Mouse (Mus musculus) heart, embryonic 15.5 days (tissue): ENCODE results near the gene Sympk. TPM values are rescaled to one million over a fixed set of nuclear protein-coding genes. Genes with fewer than 3 reads are reported as not detected.

Experiments used
- ATAC-seq: fragments of 200-750 bp; cut with Nextera tagmentation; replicated peaks from 2 replicates; pipeline ENCODE4 v1.8.0; 2017; ENCODE audit warnings: low read depth, moderate TSS enrichment; ENCODE audit not compliant: insufficient number of reproducible peaks, insufficient read depth, low FRiP score
- H3K27ac ChIP-seq: fragments of 300-500 bp; sonication (generic); 2 replicates; pipeline ENCODE4 v1.5.1; 2015; ENCODE audit warnings: mild to moderate bottlenecking, inconsistent platforms
- H3K27me3 ChIP-seq: fragments of 300-500 bp; sonication (generic); 2 replicates; pipeline ENCODE4 v1.6.1; 2015; ENCODE audit warnings: inconsistent platforms
- H3K36me3 ChIP-seq: fragments of 300-500 bp; sonication (generic); 2 replicates; pipeline ENCODE4 v1.6.1; 2015; ENCODE audit warnings: mild to moderate bottlenecking, inconsistent platforms
- H3K4me1 ChIP-seq: fragments of 300-500 bp; sonication (generic); replicated peaks from 2 replicates; pipeline ENCODE4 v1.6.1; 2015; ENCODE audit warnings: inconsistent platforms
- H3K4me2 ChIP-seq: fragments of 300-500 bp; sonication (generic); 2 replicates; pipeline ENCODE4 v1.6.1; 2015; ENCODE audit warnings: inconsistent platforms, mild to moderate bottlenecking, moderate library complexity
- H3K4me3 ChIP-seq: fragments of 300-500 bp; sonication (generic); 2 replicates; pipeline ENCODE4 v1.5.1; 2015; ENCODE audit warnings: mild to moderate bottlenecking, inconsistent platforms
- H3K9ac ChIP-seq: fragments of 300-500 bp; sonication (generic); 2 replicates; pipeline ENCODE4 v1.6.1; 2015; ENCODE audit warnings: mild to moderate bottlenecking, inconsistent platforms
- H3K9me3 ChIP-seq: fragments of 300-500 bp; sonication (generic); replicated peaks from 2 replicates; pipeline ENCODE4 v1.6.1; 2016; ENCODE audit warnings: inconsistent platforms
- WGBS: fragments of 180-500 bp; shearing (Covaris S2); methylation state at CpG from one replicate; pipeline ENCODE4 v1.1.7; 2015; ENCODE audit warnings: mixed read lengths; 5-methylcytosine and 5-hydroxymethylcytosine counted together
- polyA plus RNA-seq: library from polyadenylated mRNA; unstranded; fragments of >200 nt; fragmentation: Nextera tagmentation; extraction: Ambion mirVana; gene quantifications from 2 replicates; pipeline ENCODE4 v1.2.1, GENCODE M21; 2015

The Sympk gene
- 19.6 and 27.3 TPM in 2 replicates for polyA plus RNA-seq

- Histone ChIP-seq H3K27ac (peak within 1 kb of the TSS; percentile 75), H3K9ac (peak within 1 kb of the TSS; percentile 95), H3K36me3 (peaks cover 7% of the 10 kb centered on the region; the same call in 1 of the 2 replicates), H3K9me3 (no peaks in the 10 kb centered on the region), H3K4me3 (peak within 1 kb of the TSS; percentile 99), H3K4me2 (peak within 1 kb of the TSS; percentile 89), H3K4me1 (peaks cover 32% of the 10 kb centered on the region), H3K27me3 (peaks cover 39% of the 10 kb centered on the region)
- WGBS = 1% methylated on average over 45 of the region's 50 CpGs
- ATAC-seq = peak; percentile 95
These were observed at the start of gene Sympk for GRCm38 (mm10) chr7:19024096-19024506. TSS of gene Sympk (plus strand) at chr7:19024377.

- Histone ChIP-seq H3K27ac (no peak overlapping the region), H3K4me3 (no peak overlapping the region), H3K27me3 (0 out of 2 replicates have a peak, but pooled peaks cover 4% of the 10 kb centered on the region), H3K9me3 (no peaks in the 10 kb centered on the region), H3K4me2 (no peak overlapping the region), H3K36me3 (no peaks in the 10 kb centered on the region), H3K4me1 (no peaks in the 10 kb centered on the region), H3K9ac (no peak overlapping the region)
- WGBS = 83% methylated on average over 9 of the region's 9 CpGs
- ATAC-seq = no peak
These were observed 45.8 kb upstream of the Sympk start for GRCm38 (mm10) chr7:18978381-18978780.

GRCm38 (mm10) chr7:18986503-18986902 is 37.7 kb upstream of the Sympk start:
- 64% methylated on average over 2 of the region's 2 CpGs for WGBS

GRCm38 (mm10) chr7:18987100-18987499 is 37.1 kb upstream of the Sympk start, which contains the start of gene Nanos2:
TSS of gene Nanos2 (plus strand) at chr7:18987400.
- no peak within 1 kb of the TSS for H3K4me2 ChIP-seq
- WGBS = 42% methylated on average over 2 of the region's 2 CpGs
- H3K27ac ChIP-seq = no peak within 1 kb of the TSS
- peaks cover 23% of the 10 kb centered on the region for H3K27me3 ChIP-seq
- H3K36me3 ChIP-seq = no peaks in the 10 kb centered on the region
- no peak within 1 kb of the TSS for H3K9ac ChIP-seq
- H3K9me3 ChIP-seq = no peaks in the 10 kb centered on the region
- H3K4me1 ChIP-seq = peaks cover 18% of the 10 kb centered on the region
- H3K4me3 ChIP-seq = no peak within 1 kb of the TSS
- ATAC-seq = no peak

More at GRCm38 (mm10) chr7:18986503-18986902, 37.7 kb upstream of the Sympk start:
- Histone ChIP-seq H3K27me3 (peaks cover 17% of the 10 kb centered on the region), H3K4me2 (no peak overlapping the region), H3K4me3 (no peak overlapping the region), H3K4me1 (peaks cover 12% of the 10 kb centered on the region), H3K9ac (no peak overlapping the region), H3K27ac (no peak overlapping the region), H3K9me3 (no peaks in the 10 kb centered on the region), H3K36me3 (no peaks in the 10 kb centered on the region)
- ATAC-seq = no peak

GRCm38 (mm10) chr7:18987747-18988146 is 36.4 kb upstream of the Sympk start:
- Histone ChIP-seq H3K9me3 (no peaks in the 10 kb centered on the region), H3K9ac (no peak overlapping the region), H3K27ac (no peak overlapping the region), H3K4me1 (peaks cover 24% of the 10 kb centered on the region), H3K36me3 (no peaks in the 10 kb centered on the region), H3K4me3 (no peak overlapping the region), H3K27me3 (peaks cover 29% of the 10 kb centered on the region), H3K4me2 (no peak overlapping the region)
- no peak for ATAC-seq
- WGBS = 68% methylated on average over 13 of the region's 13 CpGs

- peaks cover 24% of the 10 kb centered on the region for H3K4me1 ChIP-seq
- no peak overlapping the region for H3K27ac ChIP-seq
- no peaks in the 10 kb centered on the region for H3K36me3 ChIP-seq
- no peak for ATAC-seq
- H3K27me3 ChIP-seq = peaks cover 38% of the 10 kb centered on the region
- no peak overlapping the region for H3K4me3 ChIP-seq
- no peak overlapping the region for H3K4me2 ChIP-seq
- 64% methylated on average over 6 of the region's 6 CpGs for WGBS
- H3K9me3 ChIP-seq = no peaks in the 10 kb centered on the region
- no peak overlapping the region for H3K9ac ChIP-seq
These were observed 35.4 kb upstream of the Sympk start for GRCm38 (mm10) chr7:18988780-18989179.

- no peak for ATAC-seq
- H3K27me3 ChIP-seq = peaks cover 40% of the 10 kb centered on the region
- no peak overlapping the region for H3K9ac ChIP-seq
- H3K4me1 ChIP-seq = peaks cover 24% of the 10 kb centered on the region
- no peaks in the 10 kb centered on the region for H3K36me3 ChIP-seq
- H3K9me3 ChIP-seq = no peaks in the 10 kb centered on the region
- peak overlapping the region; percentile 88 for H3K4me2 ChIP-seq
- WGBS = 16% methylated on average over 5 of the region's 5 CpGs
- H3K27ac ChIP-seq = peak overlapping the region; percentile 73
- peak overlapping the region; percentile 56 for H3K4me3 ChIP-seq
These were observed 34.2 kb upstream of the Sympk start for GRCm38 (mm10) chr7:18989995-18990394.

GRCm38 (mm10) chr7:18990601-18991295 is 33.4 kb upstream of the Sympk start, which contains the start of gene Mypop:
TSS of gene Mypop (plus strand) at chr7:18991245.
- ATAC-seq = peak; percentile 94
- H3K27ac ChIP-seq = peak within 1 kb of the TSS; percentile 73
- H3K36me3 ChIP-seq = no peaks in the 10 kb centered on the region
- H3K9ac ChIP-seq = peak within 1 kb of the TSS; percentile 59
- H3K27me3 ChIP-seq = peaks cover 40% of the 10 kb centered on the region
- H3K4me3 ChIP-seq = peak within 1 kb of the TSS; percentile 56
- no peaks in the 10 kb centered on the region for H3K9me3 ChIP-seq
- 0% methylated on average over 37 of the region's 37 CpGs for WGBS
- peaks cover 24% of the 10 kb centered on the region for H3K4me1 ChIP-seq
- H3K4me2 ChIP-seq = peak within 1 kb of the TSS; percentile 88

- Histone ChIP-seq H3K4me1 (peaks cover 24% of the 10 kb centered on the region), H3K9ac (peak overlapping the region; percentile 59), H3K4me3 (peak overlapping the region; percentile 56), H3K27ac (no peak overlapping the region), H3K36me3 (no peaks in the 10 kb centered on the region), H3K4me2 (peak overlapping the region; percentile 88), H3K27me3 (peaks cover 40% of the 10 kb centered on the region), H3K9me3 (no peaks in the 10 kb centered on the region)
- WGBS = under 1% methylated on average over 59 of the region's 59 CpGs
- no peak for ATAC-seq
These were observed 32.4 kb upstream of the Sympk start for GRCm38 (mm10) chr7:18991660-18992293.

GRCm38 (mm10) chr7:18992294-18992675 is 31.9 kb upstream of the Sympk start:
- Histone ChIP-seq H3K27ac (no peak overlapping the region), H3K9me3 (no peaks in the 10 kb centered on the region), H3K36me3 (no peaks in the 10 kb centered on the region), H3K4me2 (peak overlapping the region; percentile 88), H3K4me3 (peak overlapping the region; percentile 56), H3K9ac (peak overlapping the region; percentile 59), H3K27me3 (peaks cover 40% of the 10 kb centered on the region), H3K4me1 (peaks cover 24% of the 10 kb centered on the region)
- WGBS = 3% methylated on average over 31 of the region's 31 CpGs
- ATAC-seq = no peak

- no peak overlapping the region for H3K27ac ChIP-seq
- peaks cover 36% of the 10 kb centered on the region for H3K27me3 ChIP-seq
- no peak overlapping the region for H3K9ac ChIP-seq
- no peaks in the 10 kb centered on the region for H3K36me3 ChIP-seq
- peak overlapping the region; percentile 88; the same call in 1 of the 2 replicates for H3K4me2 ChIP-seq
- H3K9me3 ChIP-seq = no peaks in the 10 kb centered on the region
- peaks cover 24% of the 10 kb centered on the region for H3K4me1 ChIP-seq
- no peak overlapping the region for H3K4me3 ChIP-seq
- WGBS = 87% methylated on average over 5 of the region's 5 CpGs
- no peak for ATAC-seq
These were observed 31.1 kb upstream of the Sympk start for GRCm38 (mm10) chr7:18993036-18993435.
